Mouse (Mus musculus) CH12F3 (cell line): ENCODE data around the gene Csgalnact2.

Source experiments
- in situ Hi-C: fragments of 300-500 bp; cut with MboI; formaldehyde crosslinking; loops from 2 replicates; pipeline ENCODE4 v1.14.3; 2020; ENCODE audit warnings: low sequenced_read_pairs

Gene Csgalnact2

DNA sequence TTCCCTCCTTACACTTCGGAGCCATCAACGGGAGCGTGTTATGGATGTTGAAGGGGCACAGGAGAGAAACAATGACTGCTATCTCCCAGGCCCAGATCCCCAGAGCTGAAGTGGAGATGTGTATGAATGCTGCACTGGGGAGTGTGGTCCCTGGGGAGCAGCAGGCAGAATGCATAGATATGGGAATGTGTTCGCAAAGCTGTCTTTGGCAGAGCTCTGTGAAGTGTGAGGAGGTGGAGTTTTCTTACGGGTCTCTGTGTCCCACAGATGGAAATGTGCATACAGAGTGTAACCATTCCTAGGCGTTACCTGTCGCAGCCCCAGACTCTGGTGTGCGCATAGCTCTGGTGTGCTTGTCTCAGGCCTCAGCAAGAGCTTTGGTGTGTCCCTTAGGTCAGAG lies 62.2 kb downstream of the Csgalnact2 start:
- in situ Hi-C loops = no loop called here

DNA sequence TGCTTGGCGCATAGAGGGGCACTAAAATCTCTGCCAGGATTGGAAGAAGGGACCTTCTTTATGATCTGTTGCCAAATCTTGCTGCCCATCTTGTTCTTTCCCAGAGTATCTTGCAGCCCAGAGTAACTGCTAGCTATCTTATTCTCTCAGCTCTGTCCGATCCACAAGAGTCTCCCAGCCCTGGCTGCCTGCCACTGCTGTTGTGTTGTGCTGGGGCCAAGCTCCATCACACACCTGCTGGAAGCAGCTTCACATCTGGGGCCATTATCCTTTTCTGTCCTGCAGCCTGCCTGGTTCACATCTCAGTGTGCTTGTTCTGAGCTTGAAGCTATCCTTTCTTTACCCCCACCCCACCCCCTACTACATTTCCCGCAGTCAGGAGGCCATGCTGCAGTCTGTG lies 62.7 kb downstream of the Csgalnact2 start:
- in situ Hi-C loops = no loop called here

DNA sequence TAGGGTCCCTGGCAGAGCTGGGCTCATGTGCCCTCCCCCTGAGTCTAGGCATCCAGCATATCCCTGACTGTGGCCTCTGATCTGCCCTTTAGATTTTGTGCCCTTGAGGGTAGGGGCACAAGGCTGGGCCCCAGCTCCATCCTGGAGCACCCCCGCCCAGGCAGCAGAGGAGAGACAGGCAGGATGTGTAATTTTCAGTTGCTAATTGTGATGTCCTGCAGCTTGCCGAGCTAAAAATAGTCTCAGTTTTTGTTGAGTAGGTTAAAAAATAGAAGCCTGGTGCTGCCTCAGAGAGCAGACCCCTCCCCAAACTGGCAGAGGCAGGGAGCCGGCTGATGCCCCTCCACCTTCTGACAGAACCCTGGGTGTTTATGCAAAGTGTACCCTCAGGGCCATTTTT lies 64.8 kb downstream of the Csgalnact2 start:
- in situ Hi-C loops = no loop called here

DNA sequence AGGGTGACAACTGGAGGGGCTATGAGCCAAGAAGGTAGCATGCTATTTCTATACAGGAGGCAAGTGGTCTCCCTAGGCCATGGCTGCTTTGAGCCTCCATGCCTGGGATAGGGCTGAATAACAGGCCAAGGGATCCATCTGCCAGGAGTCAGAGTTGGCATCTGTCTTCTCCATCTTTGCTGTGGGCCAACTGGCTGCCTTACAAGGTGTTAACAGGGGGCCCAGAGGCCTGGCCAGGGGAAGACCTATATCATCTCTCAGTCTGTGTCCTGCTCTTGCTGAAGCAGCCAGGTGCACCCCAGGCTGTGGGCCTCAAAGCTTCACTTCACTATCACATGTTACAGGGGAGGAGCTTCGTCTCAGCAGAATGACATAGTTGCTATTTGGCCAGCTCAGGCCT lies 66.8 kb downstream of the Csgalnact2 start:
- in situ Hi-C loops = no loop called here

DNA sequence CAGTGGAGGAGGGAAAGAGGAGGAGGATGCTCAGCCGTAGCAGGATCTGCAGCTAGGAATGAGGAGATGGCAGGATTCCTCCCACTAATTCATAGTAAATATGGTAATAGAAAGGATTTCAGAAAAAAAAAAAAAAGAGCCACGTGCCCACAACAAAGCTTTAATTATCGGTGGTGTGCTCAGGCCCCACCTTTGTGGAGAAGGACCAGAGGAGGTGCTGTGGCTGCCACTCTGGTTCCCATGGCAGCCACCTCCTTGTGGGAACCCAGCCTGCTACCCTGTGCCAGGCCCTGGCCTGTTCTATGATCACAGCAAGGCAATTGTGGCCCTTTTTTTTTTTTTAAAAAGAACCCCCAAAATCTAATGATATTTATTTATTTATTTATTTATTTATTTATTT lies 67.5 kb downstream of the Csgalnact2 start:
- in situ Hi-C loops = no loop called here

DNA sequence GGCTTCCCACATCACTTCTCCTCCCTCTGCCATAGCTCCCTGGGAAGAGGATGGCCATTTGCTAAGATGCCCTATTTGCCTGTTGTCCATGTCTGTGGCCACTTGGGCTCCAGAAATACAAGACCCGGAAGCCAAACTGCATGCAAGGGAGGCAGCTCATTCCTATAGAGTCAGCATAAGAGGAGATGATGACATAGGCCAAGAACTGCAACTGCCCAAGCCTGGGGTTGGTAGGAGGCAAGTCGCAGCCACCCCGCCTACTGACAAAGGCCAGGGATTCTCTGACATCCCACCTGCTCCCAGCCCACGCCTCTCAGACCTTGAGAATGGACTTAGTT lies 68.0 kb downstream of the Csgalnact2 start:
- in situ Hi-C loops = no loop called here

DNA sequence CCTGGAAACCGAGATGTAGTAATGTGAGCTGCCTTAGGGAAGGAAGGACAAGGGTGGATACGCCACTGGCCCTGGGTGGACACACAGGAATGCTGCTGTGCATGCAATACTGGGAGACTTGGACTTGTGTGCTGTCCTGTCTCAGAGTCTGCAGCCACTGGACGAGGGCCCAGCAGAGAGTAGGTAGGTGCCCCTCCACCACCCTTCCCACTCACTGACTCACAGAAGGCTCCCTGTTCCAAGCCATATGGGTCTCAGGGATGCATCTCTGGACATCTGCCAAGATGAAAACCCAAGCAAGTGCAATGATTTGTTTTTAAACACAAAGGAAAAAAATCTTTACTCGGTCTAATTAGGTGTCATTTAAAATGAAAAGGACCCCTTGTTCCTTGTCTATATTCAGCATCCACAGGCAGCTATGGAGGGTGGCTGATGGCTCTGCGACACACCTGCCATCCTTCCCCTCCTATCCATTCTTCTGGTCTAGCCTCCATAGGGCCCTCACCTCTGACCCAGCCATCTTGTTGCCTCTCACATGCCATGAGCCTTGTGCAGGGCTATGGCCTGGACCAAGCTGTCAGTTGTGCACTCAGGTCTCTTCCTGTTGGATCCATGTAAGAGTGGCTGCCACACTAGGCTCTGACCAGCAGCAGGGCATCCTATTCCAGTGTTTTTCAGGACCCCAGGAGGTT lies 68.5 kb downstream of the Csgalnact2 start:
- in situ Hi-C loops = no loop called here

DNA sequence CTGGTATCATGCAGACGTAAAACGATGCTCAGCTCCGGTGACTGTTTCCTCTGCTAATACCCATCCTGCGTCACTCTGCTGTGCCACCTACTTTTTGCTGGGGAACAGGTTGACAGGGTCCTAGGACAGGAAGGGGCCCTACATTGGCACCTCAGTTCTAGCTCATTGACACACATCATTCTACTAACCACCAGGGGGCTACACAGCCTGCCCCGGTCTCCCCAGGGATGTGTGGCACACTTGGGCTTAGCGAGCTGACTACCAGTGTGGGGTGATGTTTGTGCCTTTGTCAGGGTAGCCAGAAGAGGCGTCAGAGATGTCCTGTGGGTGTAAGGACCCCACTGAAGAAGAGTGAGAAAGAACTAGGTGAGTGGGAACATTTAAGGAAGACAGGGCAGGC lies 71.2 kb downstream of the Csgalnact2 start:
- in situ Hi-C loops = no loop called here

DNA sequence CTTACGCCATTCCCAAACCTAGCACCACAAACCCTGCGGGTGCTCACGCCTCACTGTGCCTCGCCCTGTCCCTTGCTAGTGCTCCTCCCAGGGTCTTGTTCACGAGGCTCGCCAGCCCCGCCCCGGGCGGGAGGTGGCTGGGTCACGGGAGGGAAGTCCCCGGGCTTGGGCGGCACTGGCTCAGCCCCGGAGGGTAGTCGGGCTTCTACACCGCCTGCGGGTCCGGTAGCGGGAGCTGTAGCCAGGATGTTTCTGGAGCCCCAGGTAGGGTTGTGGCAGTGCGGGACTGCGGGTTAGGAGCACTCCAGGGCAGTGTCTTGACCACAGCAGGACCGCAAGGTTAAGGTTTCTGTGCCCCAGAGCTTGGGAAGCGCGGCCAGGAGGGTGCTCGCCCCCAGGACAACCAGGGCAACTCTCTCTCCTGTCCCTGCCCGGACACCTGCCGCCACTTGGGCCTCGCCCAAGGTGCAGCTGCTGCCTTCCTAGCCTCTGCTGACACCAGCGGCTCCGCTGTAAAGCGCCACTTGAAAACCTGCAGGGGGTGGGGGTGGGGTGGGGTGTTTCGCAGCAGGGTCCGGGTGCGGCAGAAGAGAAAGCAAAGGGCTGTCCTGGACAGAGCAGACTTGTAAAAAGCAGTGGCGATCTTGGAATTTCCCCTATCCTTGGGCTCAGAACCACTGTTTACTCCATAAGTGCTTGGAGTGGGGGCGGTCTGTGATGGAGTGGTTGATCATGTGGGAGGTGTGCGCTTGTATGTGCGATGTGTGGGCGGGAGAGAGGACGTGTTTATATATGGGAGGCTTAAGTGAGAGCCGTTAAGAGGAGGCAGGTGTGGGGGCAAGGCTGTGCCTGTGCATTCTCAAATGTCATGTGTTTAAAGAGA lies 72.5 kb downstream of the Csgalnact2 start:
- in situ Hi-C loops = no loop called here

DNA sequence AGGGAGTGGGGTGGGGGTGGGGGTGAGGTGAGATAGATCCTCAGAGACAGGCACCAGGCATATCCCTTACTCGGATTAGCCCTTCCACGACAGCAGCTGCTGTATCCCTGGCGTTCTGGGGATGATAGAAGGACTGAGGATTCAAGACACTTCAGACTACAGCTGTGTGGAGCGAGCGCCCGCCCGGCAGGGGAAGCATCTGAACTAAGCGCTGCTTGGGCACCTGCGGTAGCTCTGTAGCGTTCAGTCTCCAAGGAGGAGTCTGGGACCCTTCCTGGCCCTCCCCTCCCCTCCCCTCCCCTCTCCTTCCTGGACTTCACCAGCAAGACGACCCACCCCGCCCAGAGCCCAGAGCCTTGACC lies 73.1 kb downstream of the Csgalnact2 start:
- in situ Hi-C loops = no loop called here

DNA sequence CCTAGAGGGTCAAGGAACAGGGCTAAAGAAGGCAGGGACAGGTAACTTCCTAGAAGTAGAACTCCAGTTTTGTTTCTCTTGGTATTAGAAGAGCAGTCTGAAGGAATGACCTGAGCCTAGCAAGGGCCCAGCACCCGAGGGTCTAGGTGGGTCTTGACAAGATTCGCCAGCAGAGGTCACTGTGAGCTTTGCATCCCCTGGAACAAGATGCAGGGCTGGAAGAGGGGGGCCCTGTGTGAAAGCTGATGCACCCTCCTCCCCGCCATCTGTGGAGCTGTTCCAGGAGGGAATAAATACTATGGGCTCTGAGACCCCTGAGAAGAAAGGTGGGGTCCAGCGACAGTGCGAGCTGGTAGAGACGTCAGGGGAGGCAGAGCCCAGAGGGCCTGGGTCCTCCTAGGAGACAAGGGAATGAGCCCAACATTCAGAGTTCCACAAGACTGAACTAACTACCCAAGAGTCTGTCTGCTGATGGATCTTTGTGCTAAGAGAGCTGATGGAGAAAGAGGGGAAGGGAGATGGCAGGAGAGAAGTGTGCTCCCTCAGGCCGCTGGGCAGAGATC lies 73.9 kb downstream of the Csgalnact2 start:
- in situ Hi-C loops = no loop called here

DNA sequence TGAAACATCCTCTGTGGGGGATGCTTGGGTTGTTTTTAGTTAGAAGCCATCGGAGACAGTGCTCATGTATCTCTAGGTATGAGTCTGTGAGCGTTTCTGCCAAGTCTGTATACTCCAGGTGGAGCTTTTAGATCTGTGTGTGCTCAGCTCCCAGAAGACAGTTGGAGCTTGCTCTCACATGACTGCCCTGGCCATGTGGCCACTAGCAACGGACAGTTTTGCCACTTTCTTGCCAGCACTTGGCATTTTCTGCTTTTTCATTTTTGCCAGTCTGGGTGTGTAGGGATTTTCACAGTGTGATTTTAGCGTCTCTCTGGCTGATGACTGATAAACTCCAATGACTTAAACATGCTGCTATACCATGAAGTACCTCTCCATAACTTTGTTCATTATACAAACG lies 75.7 kb downstream of the Csgalnact2 start:
- in situ Hi-C loops = no loop called here

DNA sequence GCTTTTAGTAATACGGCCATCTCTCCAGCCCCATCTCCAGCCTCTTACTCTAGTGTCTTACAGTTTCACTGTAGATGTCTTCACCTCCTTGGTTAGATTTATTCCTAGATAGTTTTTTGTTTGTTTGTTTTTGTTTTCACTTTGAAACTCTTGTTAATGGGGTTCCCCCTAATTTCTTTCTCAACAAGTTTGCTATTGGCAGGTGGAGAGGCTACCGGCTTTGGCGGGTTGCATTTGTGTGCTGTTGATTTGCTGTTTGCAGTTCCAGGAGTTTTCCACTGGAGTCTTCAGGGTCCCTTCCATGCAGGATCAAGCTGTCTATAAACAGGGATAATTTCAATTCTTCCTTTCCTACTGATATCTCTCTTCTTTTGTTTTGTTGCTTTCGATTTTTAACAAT lies 77.7 kb downstream of the Csgalnact2 start:
- in situ Hi-C loops = no loop called here
